Mouse (Mus musculus) layer of hippocampus, postnatal 14 days (tissue): ENCODE measurements around the gene C130032M10Rik. TPM values are rescaled to one million over a fixed set of nuclear protein-coding genes. Genes with fewer than 3 reads are reported as not detected.

Source experiments
- DNase-seq, 2 experiments: peaks; one replicate each; pipeline ENCODE4 v3.0.0; 2021 to 2022; ENCODE audit warnings: low spot score in 2 of 2, mixed read lengths in 1 of 2
- long read RNA-seq, 2 experiments: library from polyadenylated mRNA; stranded (forward); transcript quantifications; one replicate each; pipeline ENCODE4 v2.0.0; 2021
- total RNA-seq, 2 experiments: library from RNA; stranded (reverse); gene quantifications; 2 replicates each; pipeline ENCODE4 v1.2.3; 2021

The C130032M10Rik gene
- not detected for total RNA-seq
- long read RNA-seq, experiment 1 = 0 reads
- long read RNA-seq, experiment 2 = 0 reads

DNA sequence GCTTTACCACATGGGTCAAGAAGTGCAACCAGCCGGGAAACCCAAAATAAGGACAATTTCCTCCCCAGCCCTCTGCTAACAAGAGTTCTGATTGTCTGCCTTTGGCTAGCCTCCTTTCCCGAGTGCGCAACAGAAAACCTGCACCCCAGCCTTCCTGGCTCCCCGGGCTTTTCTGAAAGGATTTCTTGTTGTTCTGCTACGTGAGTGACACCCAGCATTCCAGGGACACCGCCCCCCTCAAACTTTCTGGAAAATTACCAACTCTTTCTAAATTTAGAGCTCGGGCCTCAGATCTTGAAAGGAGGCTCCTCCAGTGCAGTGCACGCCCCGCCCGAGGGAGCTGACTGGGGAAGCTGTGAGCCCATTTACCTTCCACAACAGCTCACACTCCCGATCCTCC lies at the start of gene C130032M10Rik:
Gene C130032M10Rik, plus strand, starts transcription at position 334 of the 400 bp plus-strand sequence.
- DNase-seq = no peak

GRCm38 (mm10) chr9:114466871-114467270 lies 48.6 kb upstream of the C130032M10Rik start:
- no peak for DNase-seq

DNA sequence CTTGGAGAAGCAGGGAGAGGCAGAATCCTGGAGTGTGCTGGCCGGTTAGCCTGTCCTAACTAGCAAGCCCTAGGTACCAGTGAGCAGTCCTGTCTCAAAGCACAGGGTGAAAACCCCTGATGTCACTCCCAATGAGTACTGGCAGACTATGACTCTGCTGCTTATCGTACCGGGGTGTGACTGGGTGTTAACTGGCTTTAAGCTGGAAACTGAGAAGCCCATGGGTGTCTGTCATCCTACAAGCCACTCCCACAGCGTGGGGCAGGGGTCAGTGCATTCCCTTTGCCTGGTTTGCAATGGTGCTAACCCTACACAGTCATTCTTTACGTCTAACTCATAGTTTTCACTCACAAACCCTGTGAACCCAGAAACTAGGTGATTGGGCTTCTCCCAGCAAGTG lies 47.3 kb upstream of the C130032M10Rik start:
- DNase-seq = no peak

DNA sequence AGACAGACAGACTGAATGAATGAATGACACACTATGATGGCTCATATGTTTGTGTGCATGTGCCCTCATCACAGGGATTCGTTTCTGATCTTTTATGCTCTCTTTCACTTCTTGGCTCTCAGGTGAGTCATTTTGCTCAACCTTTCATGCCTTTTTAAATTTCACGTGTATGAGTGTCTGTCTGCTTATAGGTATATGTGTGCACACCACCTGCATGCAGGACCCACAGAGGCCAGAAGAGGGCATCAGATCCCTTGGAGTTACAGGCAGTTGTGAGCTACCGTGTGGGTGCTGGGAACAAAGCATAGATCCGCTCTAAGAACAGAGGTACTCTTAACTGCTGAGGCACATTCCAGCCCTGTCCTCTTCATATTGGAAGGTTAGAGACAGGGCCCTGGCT lies 46.8 kb upstream of the C130032M10Rik start:
- DNase-seq = no peak

DNA sequence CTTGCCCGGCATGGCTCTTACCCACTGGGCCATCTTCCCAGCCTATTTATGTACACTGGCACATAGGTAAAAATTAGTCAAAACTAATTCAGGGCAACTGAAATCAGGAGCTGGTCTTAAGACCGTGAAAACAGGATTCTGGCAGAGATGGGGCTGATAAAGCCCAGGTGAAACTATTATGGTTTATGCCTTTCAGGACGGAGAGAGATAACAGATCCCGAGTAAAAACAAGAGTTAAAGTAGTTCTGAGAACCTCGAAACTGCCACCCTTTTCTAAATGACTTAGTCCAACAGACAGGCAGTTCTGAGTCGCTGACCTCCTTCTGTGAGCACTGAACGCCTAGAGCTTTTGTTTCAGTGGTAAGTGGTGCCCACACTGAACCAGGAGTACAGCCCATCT lies 43.6 kb upstream of the C130032M10Rik start:
- DNase-seq = no peak

DNA sequence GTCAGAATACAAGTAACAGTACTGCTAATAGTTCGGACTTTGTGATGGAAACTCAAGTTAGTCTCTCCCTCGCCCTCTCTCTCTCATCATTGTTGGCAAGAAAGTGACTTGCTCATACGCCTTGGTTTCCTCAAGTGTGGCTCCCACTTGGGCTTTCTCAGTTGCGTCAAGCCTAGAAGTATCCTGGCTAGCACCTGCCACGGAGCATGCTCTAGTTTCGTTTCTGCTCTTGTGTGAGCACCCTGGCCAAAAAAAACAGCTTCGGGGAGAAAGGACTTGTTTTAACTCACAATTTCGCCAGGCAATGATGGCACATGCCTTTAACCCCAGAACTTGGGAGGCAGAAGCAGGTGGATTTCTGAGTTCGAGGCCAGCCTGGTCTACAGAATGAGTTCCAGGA lies 38.5 kb upstream of the C130032M10Rik start:
- no peak for DNase-seq

GRCm38 (mm10) chr9:114480940-114481339 lies 34.6 kb upstream of the C130032M10Rik start:
- DNase-seq = no peak

DNA sequence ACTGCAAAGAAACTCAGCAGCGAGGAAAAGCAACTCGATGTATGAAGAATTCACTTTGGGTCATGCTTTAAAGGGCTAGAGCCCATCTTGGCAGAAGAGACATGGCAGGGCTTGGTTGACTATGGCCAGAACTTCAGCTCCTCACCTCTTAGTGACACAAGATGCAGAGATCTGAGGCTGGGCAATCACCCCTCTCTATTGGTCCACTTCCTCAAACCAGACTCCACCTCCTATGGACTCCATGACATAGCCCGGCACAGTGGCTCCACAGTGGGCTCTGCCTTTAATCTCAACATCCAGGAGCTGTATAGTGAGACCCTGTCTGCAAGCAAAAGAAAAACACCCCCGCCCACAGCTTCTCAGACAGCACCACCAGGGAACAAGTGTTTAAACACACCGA lies 30.7 kb upstream of the C130032M10Rik start:
- DNase-seq = no peak

GRCm38 (mm10) chr9:114486808-114487207 lies 28.7 kb upstream of the C130032M10Rik start:
- no peak for DNase-seq

DNA sequence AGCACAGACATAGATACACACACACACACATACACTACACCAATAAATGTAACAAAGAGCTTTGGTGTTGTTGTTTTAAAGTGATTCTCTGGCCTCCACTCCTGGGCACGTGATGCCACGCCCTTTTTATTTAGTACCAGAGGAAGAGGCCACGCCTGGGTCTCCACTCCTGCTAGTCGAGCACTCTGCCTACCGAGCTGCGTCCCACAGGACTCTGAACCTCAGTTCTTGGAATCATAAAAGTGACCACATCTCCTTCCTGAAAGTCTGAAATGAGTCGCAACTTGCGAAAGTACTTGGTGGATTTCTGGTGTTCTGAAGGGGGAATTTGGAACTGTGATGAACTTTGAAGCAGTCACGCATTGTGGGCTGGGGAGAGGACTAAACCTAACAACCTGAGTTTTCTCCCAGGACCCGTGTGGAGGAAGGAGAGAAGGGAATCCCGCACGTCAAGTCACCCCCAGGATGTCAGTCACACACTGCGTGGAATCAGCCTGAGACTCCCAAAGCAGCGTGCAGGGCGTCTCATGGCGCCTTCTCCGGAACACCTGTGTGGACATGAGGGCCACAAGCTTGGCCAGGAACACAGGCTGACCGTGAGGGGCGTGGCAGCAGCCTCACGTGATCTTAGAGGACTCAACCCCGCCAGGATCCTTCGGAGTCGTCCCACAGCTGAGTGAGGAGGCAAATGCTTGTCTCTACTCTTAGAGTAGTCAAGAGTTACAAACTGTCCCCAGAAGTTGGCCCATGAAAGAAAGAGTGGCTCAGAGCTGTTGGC lies 27.8 kb upstream of the C130032M10Rik start:
- no peak for DNase-seq

DNA sequence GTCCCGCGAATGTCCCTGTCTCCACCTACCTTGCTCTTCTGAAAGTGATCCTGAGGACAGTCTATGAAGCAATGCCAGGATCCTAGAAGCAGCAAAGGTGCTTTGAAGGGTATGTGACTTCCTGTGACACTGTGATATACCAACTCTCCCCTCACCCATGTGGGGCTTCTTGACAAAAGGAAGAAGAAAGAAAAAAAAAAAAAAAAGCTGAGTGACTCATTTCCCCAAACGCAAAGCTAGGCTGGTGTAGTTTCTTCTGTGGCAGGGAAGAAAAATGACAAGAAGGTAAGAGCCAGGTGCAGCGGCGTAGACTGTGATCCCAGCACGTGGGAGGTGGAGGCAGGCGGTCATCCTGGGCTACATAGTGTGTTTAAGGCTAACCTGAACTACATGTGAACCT lies 19.0 kb upstream of the C130032M10Rik start:
- DNase-seq = no peak

DNA sequence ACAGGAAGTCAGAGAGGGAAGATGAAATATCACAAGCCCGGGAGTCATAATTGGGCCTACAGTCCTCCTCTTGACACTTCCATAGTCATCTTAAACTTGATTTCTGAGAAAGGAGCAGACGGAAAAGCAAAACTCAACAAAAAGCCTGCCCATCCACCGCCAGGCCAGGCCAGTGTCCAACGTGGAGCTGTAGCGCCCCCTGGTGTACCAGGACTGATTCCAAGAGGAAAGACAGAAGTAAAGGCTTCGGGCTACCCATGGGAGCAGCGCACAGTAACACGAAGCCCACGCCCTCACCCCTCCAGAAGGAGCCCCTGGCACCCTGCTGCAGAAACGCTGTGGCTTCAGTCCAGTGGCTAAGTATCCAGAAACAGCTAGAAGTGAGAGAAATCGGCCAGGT lies 17.3 kb upstream of the C130032M10Rik start:
- peak; percentile 74 to 80 for DNase-seq

GRCm38 (mm10) chr9:114499783-114500515 lies 15.5 kb upstream of the C130032M10Rik start:
- peak; percentile 35 to 43 for DNase-seq

DNA sequence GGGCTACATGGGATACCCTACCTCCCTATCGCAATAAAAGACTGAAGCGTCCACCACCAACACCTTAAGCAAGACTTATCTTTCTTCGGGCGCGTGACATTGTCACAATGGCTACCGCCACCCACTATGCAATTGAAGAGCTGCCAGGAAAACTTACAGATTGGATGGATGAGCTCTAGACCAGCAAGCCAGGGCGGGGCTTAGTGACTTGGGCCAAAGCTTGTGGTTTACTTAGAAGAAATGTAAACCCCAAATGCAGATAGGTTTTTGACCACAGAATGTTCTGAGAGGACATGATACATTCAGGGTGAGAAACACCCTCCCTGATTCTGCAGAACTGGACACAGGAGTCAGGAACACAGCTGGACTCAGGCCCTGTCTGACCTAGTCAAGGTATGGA lies 14.4 kb upstream of the C130032M10Rik start:
- DNase-seq = no peak

DNA sequence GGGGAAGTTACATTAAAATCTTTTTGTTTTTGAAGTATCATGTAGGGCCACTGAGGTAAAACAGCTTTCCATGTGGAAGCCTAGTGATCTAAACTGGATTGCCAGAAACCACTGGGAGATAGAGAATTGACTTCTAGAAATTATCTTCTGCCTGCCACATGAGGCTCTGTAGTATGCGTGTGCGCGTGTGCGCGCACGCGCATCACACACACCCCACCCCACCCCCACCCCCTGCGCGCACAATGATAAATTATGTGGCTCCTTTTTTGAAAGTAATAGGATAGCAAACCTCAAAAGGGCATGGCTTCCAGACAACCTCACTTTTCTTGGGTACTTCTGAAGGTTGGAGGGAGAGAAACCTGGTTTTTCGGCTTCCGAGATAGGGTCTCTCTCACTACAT lies 13.6 kb upstream of the C130032M10Rik start:
- no peak for DNase-seq

DNA sequence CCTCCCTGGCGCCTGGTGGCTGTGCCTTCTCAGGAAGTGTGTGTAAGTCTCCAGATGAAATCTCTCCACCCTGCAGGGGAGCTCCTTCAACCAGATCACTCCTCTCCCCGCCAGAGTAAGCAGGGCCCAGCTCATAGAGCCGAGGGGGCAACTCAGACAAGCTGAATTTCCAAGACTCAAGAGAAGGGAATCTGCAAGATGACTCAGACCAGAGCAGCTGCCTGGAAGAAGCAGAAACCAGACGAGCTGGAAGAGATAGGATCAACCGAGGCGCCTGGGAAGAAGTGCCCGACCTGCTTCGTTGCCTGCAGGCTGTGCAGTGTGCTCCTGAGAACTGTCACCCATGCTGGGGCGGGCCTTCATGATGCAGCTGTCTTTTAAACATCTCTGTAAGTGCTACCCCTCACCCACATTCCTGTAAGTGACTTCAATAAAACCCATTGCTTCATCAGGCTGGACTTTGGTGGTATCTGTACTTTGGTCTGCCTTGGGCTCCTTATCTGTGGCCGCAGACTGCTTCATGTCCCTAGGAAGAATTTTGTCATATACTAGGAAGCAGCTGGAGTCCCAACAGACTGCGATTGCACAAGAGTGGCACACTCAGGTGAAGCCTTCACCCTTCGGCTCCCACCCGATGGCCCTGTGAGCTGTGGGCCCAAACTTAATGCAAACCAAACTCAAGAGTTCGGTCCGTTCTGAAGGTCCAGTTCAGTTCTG lies 12.6 kb upstream of the C130032M10Rik start:
- DNase-seq = no peak

- no peak for DNase-seq
Measured at GRCm38 (mm10) chr9:114504816-114505215, 10.7 kb upstream of the C130032M10Rik start, which contains the start of gene Ccr4. TSS of gene Ccr4 (minus strand) at chr9:114504916.

GRCm38 (mm10) chr9:114506564-114506963 lies 8.9 kb upstream of the C130032M10Rik start:
- DNase-seq = no peak

GRCm38 (mm10) chr9:114507421-114507820 lies 8.1 kb upstream of the C130032M10Rik start:
- DNase-seq = no peak

DNA sequence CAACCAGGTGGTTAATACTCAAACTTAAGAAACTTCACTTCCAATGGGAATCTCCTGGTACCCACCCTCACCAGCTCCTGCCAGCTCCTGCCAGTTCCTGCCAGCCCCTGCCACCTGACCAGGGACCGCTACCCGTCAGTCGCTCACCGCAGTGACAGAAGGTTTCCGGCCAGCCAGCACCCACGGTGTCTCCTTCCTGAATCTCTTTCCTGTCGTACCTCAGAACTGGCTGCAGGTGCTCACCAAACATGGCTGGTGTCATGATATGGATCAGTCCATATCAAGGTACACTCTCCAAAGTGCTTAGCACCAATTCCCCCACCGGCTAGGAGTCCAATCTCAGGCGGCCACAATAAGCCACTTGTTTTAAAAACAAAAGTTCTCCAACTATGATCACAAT lies 5.7 kb upstream of the C130032M10Rik start:
- DNase-seq = no peak

DNA sequence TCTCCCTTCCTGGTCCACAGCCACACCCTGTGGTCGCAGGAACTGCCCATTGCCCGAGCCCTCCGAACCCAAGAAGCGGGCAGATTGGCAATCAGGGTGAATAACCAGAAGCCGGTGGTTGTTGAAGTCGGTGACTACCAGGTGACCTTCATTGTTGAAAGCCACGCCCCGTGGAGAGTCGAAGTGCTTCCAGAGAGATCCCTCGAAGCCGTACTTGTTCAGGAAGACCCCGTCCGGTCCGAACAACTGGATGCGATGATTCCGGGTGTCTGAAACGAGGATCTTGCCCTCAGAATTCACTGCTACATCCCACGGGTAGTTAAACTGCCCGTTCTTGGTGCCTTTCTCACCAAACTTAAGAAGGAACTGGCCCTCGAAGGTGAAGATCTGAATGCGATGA lies 2.7 kb upstream of the C130032M10Rik start:
- DNase-seq = no peak
